Mouse (Mus musculus) adrenal gland, adult 10 weeks (tissue): ENCODE data around the gene Plek2. TPM values are rescaled to one million over a fixed set of nuclear protein-coding genes. Genes with fewer than 3 reads are reported as not detected.

ENCODE experiments used
- polyA plus RNA-seq: library from polyadenylated mRNA; stranded (reverse); fragments of 350-450 nt; fragmentation: Illumina TruSeq; extraction: RNeasy Lipid Tissue Mini Kit (QIAGEN cat#74804); gene quantifications from one replicate; pipeline ENCODE4 v1.2.3, GENCODE M21; 2014; ENCODE audit warnings: low read depth, low replicate concordance

Plek2 gene
- not detected for polyA plus RNA-seq

DNA sequence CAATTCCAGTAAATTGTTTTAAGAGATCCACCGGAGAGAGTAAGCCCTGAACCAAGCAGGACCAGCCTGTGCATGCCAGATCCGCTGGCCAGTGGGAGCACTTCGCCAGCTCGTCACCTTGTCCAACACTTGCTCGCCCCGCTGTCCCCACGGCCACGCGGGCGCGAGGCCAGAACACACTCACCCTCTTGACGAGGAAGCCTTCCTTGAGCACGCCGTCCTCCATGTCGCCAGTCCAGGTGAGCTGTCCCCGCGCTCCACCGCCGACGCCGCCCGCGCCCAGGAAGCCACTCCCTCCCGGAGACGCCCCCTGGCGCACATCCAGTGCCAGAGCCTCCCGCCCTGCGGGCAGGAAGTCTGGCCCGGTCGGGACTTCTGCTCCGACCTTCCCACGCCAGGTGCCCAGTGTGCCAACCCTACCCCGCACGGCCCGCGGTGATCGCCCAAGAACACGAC, at the start of gene Plek2:
Plek2 (minus strand) TSS at position 258 of the 456 bp plus-strand sequence.

DNA sequence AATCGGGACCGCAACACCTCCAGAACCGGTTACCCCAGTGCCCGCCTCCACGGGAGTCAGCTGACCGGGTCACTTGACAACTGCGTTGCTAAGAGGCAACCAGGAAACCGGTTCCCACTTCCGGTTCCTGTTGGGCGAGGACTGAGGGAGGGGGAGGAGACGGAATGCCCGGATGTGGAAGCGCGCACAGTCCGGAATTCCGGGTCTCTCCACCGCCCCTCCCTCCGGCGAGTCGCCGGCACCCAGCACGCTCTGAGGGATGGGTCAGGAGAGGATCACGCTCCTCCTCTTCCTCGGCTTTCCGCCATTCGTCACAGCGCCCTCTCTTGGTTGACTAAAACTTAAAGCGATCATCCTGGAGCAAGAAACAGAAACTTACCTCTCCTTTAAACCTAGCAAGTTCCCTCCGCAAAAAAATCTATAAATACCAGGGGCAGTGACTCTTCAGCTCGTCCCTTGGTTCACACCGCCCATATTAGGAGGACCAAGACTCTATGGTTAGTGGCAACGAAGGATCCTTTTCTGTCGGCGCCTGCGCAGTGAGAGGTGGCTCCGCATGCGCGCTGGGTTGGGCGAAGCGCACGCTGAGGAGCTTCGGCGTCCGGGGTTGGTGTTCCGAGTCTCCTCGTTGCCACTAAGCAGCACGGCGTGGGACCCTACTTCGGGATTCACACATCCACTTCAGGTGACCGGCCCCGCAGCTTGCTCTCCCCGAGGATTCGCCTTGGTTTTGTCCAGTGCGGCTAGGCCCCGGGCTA, 45.1 kb downstream of the Plek2 start, which contains the start of the genes Atp6v1d and Eif2s1:
Atp6v1d (minus strand) TSS at position 143 of the 758 bp plus-strand sequence.
Eif2s1 (plus strand) TSS at position 324 of the 758 bp plus-strand sequence.

Other genes with a start within 250 kb of the Plek2 start
- not detected for gene Fam71d, start 215.4 kb downstream of the Plek2 start, polyA plus RNA-seq
- gene Mpp5, start 158.1 kb downstream of the Plek2 start, polyA plus RNA-seq = 99.7 TPM
- 134 TPM for gene Atp6v1d, start 45.3 kb downstream of the Plek2 start, polyA plus RNA-seq
- gene Eif2s1, start 45.1 kb downstream of the Plek2 start, polyA plus RNA-seq = 149 TPM
- gene Tmem229b, start 100.7 kb upstream of the Plek2 start, polyA plus RNA-seq = 2.2 TPM
- gene Plekhh1, start 122.2 kb upstream of the Plek2 start, polyA plus RNA-seq = 3.1 TPM
- 28.5 TPM for gene Pigh, start 182.7 kb upstream of the Plek2 start, polyA plus RNA-seq
- not detected for gene Arg2, start 223.8 kb upstream of the Plek2 start, polyA plus RNA-seq